Mouse (Mus musculus) brain, embryonic 14.5 days (tissue): ENCODE results near the gene Fbxw10. TPM values are rescaled to one million over a fixed set of nuclear protein-coding genes. Genes with fewer than 3 reads are reported as not detected.
A peak's percentile ranks its signal among the peaks of the same experiment; 100 is the strongest.

Experiments used
- DNase-seq: peaks from one replicate; pipeline ENCODE4 v3.0.0-alpha.2; 2011; ENCODE audit warnings: low read depth
- CTCF ChIP-seq: fragments of 200-500 bp; IDR thresholded peaks from 2 replicates; pipeline ENCODE4 v1.5.1; 2012; ENCODE audit warnings: inconsistent platforms, mild to moderate bottlenecking, moderate library complexity, borderline replicate concordance; ENCODE audit not compliant: insufficient read depth, insufficient read length; ENCODE audit errors: extremely low read depth
- POLR2A ChIP-seq: fragments of 200-500 bp; IDR thresholded peaks from 2 replicates; pipeline ENCODE4 v1.6.1; 2012; ENCODE audit warnings: mild to moderate bottlenecking, inconsistent platforms, borderline replicate concordance; ENCODE audit not compliant: poor library complexity, insufficient read depth, insufficient read length, severe bottlenecking; ENCODE audit errors: extremely low read depth
- polyA plus RNA-seq: library from polyadenylated mRNA; depleted of rRNA; stranded (reverse); fragments of >200 nt; gene quantifications from 2 replicates; pipeline ENCODE4 v1.2.3, GENCODE M21; 2012; rRNA removed

The Fbxw10 gene
- polyA plus RNA-seq, 1 experiment, result 0.45 TPM

GRCm38 (mm10) chr11:62915486-62915885, 68.6 kb downstream of the Fbxw10 start:
- no peak for TF ChIP-seq POLR2A
- no peak for TF ChIP-seq CTCF
- DNase-seq, result no peak

GRCm38 (mm10) chr11:62916765-62917164, 69.9 kb downstream of the Fbxw10 start:
- TF ChIP-seq CTCF (no peak), POLR2A (no peak)
- no peak for DNase-seq

- TF ChIP-seq POLR2A (no peak), CTCF (no peak)
- DNase-seq, result peak; percentile 8
Observed at GRCm38 (mm10) chr11:62919946-62920742, 73.3 kb downstream of the Fbxw10 start.

- no peak for DNase-seq
- TF ChIP-seq CTCF (no peak), POLR2A (no peak)
Observed at GRCm38 (mm10) chr11:62920743-62921050, 73.8 kb downstream of the Fbxw10 start.

- peak; percentile 96 for DNase-seq
- TF ChIP-seq POLR2A (no peak), CTCF (peak; percentile 97)
Observed at GRCm38 (mm10) chr11:62921052-62921977, 74.4 kb downstream of the Fbxw10 start.

GRCm38 (mm10) chr11:62924091-62924761, 77.4 kb downstream of the Fbxw10 start:
- DNase-seq, result no peak
- TF ChIP-seq POLR2A (no peak), CTCF (no peak)

Other genes with a start within 250 kb of the Fbxw10 start
- gene Lrrc75a, start 198.5 kb upstream of the Fbxw10 start, polyA plus RNA-seq, result 19.9 and 23.4 TPM in 2 replicates
- 29.0 and 35.4 TPM in 2 replicates for gene Mmgt2, start 198.4 kb upstream of the Fbxw10 start, polyA plus RNA-seq
- gene Zfp287, start 115.2 kb upstream of the Fbxw10 start, polyA plus RNA-seq, result 14.4 and 16.2 TPM in 2 replicates
- not detected in 2 replicates for gene Gm10428, start 94.0 kb upstream of the Fbxw10 start, polyA plus RNA-seq
- gene Zfp286, start 57.6 kb upstream of the Fbxw10 start, polyA plus RNA-seq, result 19.8 and 21.0 TPM in 2 replicates
- gene Trim16, start 26.8 kb upstream of the Fbxw10 start, polyA plus RNA-seq, result 4.1 and 5.7 TPM in 2 replicates
- gene Tvp23b, start 32.4 kb downstream of the Fbxw10 start, polyA plus RNA-seq, result 25.7 and 29.3 TPM in 2 replicates
- gene Cdrt4, start 104.1 kb downstream of the Fbxw10 start, polyA plus RNA-seq, result 0.10 and 0.12 TPM in 2 replicates
- gene Tekt3, start 214.6 kb downstream of the Fbxw10 start, polyA plus RNA-seq, result not detected in 2 replicates